Mouse (Mus musculus): ENCODE measurements around the gene Fbxl13. TPM values are rescaled to one million over a fixed set of nuclear protein-coding genes. Genes with fewer than 3 reads are reported as not detected.

Gene Fbxl13
- total and polyA plus RNA-seq, 2 experiments from 2014 or later = 0.25 to 0.60 TPM

DNA sequence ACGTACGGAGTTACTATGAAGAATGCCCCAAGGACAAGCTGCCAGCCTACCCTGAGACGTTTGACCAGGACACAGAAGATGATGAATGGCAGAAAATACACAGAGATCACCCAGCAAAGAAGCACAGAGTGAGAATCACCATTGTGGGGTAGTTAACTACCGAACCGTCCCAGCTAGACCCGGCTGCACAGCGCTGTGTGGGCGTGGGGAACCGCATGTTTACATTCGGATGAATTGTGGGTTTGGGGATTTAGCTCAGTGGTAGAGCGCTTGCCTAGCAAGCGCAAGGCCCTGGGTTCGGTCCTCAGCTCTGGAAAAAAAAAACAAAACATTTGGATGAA lies 70.3 kb downstream of the Fbxl13 start:
- TF ChIP-seq CTCF (IDR thresholded peaks at IDR 0.05) = no peak
- no peak overlapping the region for H3K27ac ChIP-seq (ENCODE audit: low read depth, low read length)
- no peaks in the 10 kb centered on the region for H3K27me3 ChIP-seq (ENCODE audit: insufficient read depth, low read length)
- DNase-seq (ENCODE audit: low spot score) (no peak), ATAC-seq (ENCODE audit: low FRiP score) (no peak)
- no peak overlapping the region for H3K4me2 ChIP-seq (ENCODE audit: low read depth, low read length, poor library complexity, severe bottlenecking)
- H3K9ac ChIP-seq (replicated peaks; ENCODE audit: low read length, poor library complexity, severe bottlenecking) = no peak overlapping the region
- no peaks in the 10 kb centered on the region for H3K9me3 ChIP-seq (ENCODE audit: low read length)
- 90% methylated on average over 13 of the region's 13 CpGs for WGBS
- no peaks in the 10 kb centered on the region for H3K4me1 ChIP-seq (ENCODE audit: insufficient read depth, low read length)
- H3K36me3 ChIP-seq (ENCODE audit: insufficient read depth, low read length) = no peaks in the 10 kb centered on the region
- H3K4me3 ChIP-seq (ENCODE audit: low read depth, low read length) = no peak overlapping the region

DNA sequence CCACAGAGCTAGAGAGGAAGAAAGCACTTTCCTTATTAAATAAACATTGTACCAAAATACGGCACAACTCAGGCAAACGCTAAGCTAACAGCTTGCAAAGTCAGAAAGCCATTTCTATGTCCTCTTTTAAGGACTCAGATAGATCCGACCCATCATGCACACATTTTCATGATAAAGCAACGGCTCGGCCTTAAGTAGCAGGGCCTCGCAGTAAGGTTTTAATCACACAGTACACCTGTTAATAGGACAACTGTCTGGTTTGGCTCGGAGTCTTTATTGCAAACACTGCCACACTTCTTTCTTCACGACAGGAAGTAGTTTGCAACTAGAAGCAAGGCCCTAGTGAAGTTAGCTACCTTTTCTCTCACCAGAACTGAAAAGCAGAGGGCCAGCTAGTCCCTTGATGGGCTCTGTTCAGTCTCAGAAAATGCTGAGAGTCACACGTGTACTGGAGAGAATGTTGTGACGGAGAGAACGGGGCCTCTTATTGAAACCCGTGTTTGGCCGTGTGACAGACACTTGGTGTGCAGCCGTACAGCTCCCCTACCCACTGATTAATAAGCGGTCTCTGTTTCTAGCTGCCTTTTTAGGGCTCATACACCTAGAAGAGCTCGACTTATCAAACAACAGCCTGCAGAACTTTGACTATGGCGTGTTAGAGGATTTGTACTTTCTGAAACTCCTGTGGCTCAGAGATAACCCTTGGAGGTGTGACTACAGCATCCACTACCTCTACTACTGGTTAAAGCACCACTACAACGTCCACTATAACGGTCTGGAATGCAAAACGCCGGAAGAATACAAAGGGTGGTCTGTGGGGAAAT lies 70.8 kb downstream of the Fbxl13 start:
- no peak overlapping the region for H3K9ac ChIP-seq (replicated peaks; ENCODE audit: low read length, poor library complexity, severe bottlenecking)
- no peaks in the 10 kb centered on the region for H3K9me3 ChIP-seq (ENCODE audit: low read length)
- H3K4me2 ChIP-seq (ENCODE audit: low read depth, low read length, poor library complexity, severe bottlenecking) = no peak overlapping the region
- no peak for TF ChIP-seq CTCF (IDR thresholded peaks at IDR 0.05)
- no peaks in the 10 kb centered on the region for H3K27me3 ChIP-seq (ENCODE audit: insufficient read depth, low read length)
- ATAC-seq (ENCODE audit: low FRiP score) (no peak), DNase-seq (ENCODE audit: low spot score) (no peak)
- no peaks in the 10 kb centered on the region for H3K4me1 ChIP-seq (ENCODE audit: insufficient read depth, low read length)
- no peak overlapping the region for H3K27ac ChIP-seq (ENCODE audit: low read depth, low read length)
- 82% methylated on average over 21 of the region's 21 CpGs for WGBS
- H3K4me3 ChIP-seq (ENCODE audit: low read depth, low read length) = no peak overlapping the region
- H3K36me3 ChIP-seq (ENCODE audit: insufficient read depth, low read length) = no peaks in the 10 kb centered on the region

DNA sequence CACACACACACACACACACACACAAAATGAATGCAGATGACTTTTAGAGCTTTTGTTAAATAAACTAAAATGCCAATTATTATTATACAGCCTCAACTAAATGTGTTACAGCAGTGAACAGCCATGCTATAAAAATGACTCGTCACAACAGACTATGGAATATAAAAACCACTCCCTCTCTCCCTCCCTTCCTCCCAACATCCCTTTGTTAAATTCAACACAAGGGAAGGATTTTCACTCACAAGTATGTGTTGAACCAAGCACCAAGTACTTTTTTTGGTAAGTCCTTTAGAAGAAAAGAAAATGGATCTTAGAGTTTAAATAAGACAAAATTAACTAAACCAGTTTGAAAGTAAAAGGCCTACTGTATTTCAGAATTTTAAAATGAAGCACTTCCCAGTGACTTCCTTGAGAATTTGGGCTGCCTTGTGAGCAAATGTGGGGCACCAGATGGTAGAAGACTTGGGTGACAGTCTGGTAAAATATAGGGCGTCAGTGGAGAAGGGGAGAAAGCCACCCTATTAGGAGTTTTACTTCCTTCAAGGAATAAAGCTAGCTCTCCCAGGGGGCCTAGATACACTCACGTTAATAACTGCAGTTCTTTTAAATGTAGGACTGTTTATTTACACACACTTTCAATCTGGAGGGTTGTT lies 72.5 kb downstream of the Fbxl13 start:
- ATAC-seq (ENCODE audit: low FRiP score) (no peak), DNase-seq (ENCODE audit: low spot score) (no peak)
- Histone ChIP-seq H3K27ac (ENCODE audit: low read depth, low read length) (no peak overlapping the region), H3K9me3 (ENCODE audit: low read length) (no peaks in the 10 kb centered on the region), H3K4me2 (ENCODE audit: low read depth, low read length, poor library complexity, severe bottlenecking) (no peak overlapping the region), H3K4me1 (ENCODE audit: insufficient read depth, low read length) (no peaks in the 10 kb centered on the region), H3K9ac (replicated peaks; ENCODE audit: low read length, poor library complexity, severe bottlenecking) (no peak overlapping the region), H3K4me3 (ENCODE audit: low read depth, low read length) (no peak overlapping the region), H3K36me3 (ENCODE audit: insufficient read depth, low read length) (no peaks in the 10 kb centered on the region), H3K27me3 (ENCODE audit: insufficient read depth, low read length) (no peaks in the 10 kb centered on the region)
- no peak for TF ChIP-seq CTCF (IDR thresholded peaks at IDR 0.05)
- WGBS = 70% methylated on average over 3 of the region's 3 CpGs

DNA sequence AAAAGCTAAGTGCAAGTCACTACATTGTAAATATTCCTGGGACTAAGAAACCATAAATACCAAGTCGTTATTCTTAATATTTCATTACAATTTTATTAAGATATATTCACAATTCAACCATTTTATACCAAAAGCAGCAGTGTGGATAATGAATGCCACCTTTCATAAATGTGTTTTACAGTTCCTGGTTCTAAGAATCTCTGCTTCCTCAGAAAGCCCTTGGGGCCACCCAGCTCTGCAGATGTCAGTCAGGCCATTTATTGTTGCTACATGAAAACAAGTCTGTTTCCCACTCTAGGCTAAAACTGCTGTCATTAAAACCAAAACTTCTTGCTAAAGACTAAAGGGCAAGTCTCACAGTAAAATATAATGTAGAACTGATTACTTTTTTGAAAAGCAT lies 77.7 kb downstream of the Fbxl13 start:
- Histone ChIP-seq H3K4me1 (ENCODE audit: insufficient read depth, low read length) (no peaks in the 10 kb centered on the region), H3K9me3 (ENCODE audit: low read length) (no peaks in the 10 kb centered on the region), H3K27ac (ENCODE audit: low read depth, low read length) (no peak overlapping the region), H3K4me2 (ENCODE audit: low read depth, low read length, poor library complexity, severe bottlenecking) (no peak overlapping the region), H3K27me3 (ENCODE audit: insufficient read depth, low read length) (no peaks in the 10 kb centered on the region), H3K9ac (replicated peaks; ENCODE audit: low read length, poor library complexity, severe bottlenecking) (no peak overlapping the region), H3K36me3 (ENCODE audit: insufficient read depth, low read length) (no peaks in the 10 kb centered on the region), H3K4me3 (ENCODE audit: low read depth, low read length) (no peak overlapping the region)
- DNase-seq (ENCODE audit: low spot score) (no peak), ATAC-seq (ENCODE audit: low FRiP score) (no peak)
- WGBS = 81% methylated on average over 1 of the region's 1 CpGs
- no peak for TF ChIP-seq CTCF (IDR thresholded peaks at IDR 0.05)

DNA sequence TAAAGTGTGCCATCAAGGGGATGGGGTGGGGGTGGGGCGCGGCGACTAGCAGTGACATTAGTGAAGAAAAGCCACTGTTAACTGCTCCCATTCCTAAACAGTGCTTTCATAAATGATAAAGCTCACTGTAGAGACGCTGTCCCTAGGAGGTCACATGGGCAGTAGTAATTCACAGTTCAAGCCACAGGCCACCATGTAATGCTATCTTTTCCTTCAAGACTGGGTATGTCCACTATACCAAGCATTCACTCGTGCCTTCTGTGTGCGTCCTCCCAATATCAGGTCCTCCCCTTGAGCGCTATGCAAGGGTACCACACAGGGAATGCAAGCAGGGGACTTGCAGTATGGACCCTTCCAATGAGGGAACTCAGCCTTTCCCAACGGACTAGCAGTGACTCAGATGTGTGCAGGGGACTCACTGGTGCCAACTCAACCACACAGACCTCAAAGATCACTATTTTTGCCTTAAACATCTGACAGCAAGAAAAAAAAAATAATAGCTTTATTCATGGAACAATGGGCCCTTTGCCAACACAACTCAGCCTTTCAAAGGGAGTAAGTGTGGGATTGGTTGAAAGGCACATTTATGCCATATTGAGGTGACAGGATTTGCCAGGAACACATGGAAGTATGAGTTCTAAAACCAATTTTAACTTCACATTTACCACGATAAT lies 79.9 kb downstream of the Fbxl13 start:
- Histone ChIP-seq H3K36me3 (ENCODE audit: insufficient read depth, low read length) (no peaks in the 10 kb centered on the region), H3K4me3 (ENCODE audit: low read depth, low read length) (no peak overlapping the region), H3K27ac (ENCODE audit: low read depth, low read length) (no peak overlapping the region), H3K9me3 (ENCODE audit: low read length) (no peaks in the 10 kb centered on the region), H3K9ac (replicated peaks; ENCODE audit: low read length, poor library complexity, severe bottlenecking) (no peak overlapping the region), H3K4me2 (ENCODE audit: low read depth, low read length, poor library complexity, severe bottlenecking) (no peak overlapping the region), H3K4me1 (ENCODE audit: insufficient read depth, low read length) (no peaks in the 10 kb centered on the region), H3K27me3 (ENCODE audit: insufficient read depth, low read length) (no peaks in the 10 kb centered on the region)
- WGBS = 89% methylated on average over 9 of the region's 9 CpGs
- no peak for DNase-seq (ENCODE audit: low spot score)
- no peak for TF ChIP-seq CTCF (IDR thresholded peaks at IDR 0.05)
- ATAC-seq (ENCODE audit: low FRiP score) = no peak

DNA sequence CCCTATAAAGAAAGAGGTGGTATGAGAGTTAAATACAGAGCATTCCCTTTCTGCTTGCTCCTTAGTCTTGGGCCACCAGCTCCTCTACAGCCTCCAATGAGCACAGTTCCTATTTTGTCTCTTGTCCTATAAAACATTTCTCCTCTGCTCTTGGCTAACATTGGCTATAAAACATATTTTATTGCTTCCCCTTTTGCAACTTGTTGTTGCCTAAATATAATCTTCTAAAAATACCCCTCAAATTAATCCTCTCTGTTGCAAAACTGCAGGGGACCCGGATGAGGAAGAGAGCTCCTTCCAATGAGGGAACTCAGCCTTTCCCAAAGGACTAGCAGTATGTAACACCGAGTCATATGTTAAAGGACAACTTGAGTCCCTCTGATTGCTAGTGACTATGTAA lies 81.5 kb downstream of the Fbxl13 start:
- ATAC-seq (ENCODE audit: low FRiP score) = no peak
- TF ChIP-seq CTCF (IDR thresholded peaks at IDR 0.05) = no peak
- no peak overlapping the region for H3K9ac ChIP-seq (replicated peaks; ENCODE audit: low read length, poor library complexity, severe bottlenecking)
- no peak for DNase-seq (ENCODE audit: low spot score)
- no peak overlapping the region for H3K4me2 ChIP-seq (ENCODE audit: low read depth, low read length, poor library complexity, severe bottlenecking)
- no peak overlapping the region for H3K27ac ChIP-seq (ENCODE audit: low read depth, low read length)
- 78% methylated on average over 2 of the region's 2 CpGs for WGBS
- no peak overlapping the region for H3K4me3 ChIP-seq (ENCODE audit: low read depth, low read length)
- no peaks in the 10 kb centered on the region for H3K9me3 ChIP-seq (ENCODE audit: low read length)
- no peaks in the 10 kb centered on the region for H3K4me1 ChIP-seq (ENCODE audit: insufficient read depth, low read length)
- H3K27me3 ChIP-seq (ENCODE audit: insufficient read depth, low read length) = no peaks in the 10 kb centered on the region
- no peaks in the 10 kb centered on the region for H3K36me3 ChIP-seq (ENCODE audit: insufficient read depth, low read length)
